Mouse (Mus musculus) hindbrain, embryonic 10.5 days (tissue): ENCODE data around the gene Ankmy2. TPM values are rescaled to one million over a fixed set of nuclear protein-coding genes. Genes with fewer than 3 reads are reported as not detected.

ENCODE experiments used
- DNase-seq: peaks from one replicate; pipeline ENCODE4 v3.0.0-alpha.2; 2017; ENCODE audit warnings: low spot score
- H3K27ac ChIP-seq: fragments of 300-500 bp; sonication (generic); 2 replicates; pipeline ENCODE4 v1.5.1; 2016; ENCODE audit warnings: mild to moderate bottlenecking, moderate library complexity
- H3K27me3 ChIP-seq: fragments of 300-500 bp; sonication (generic); 2 replicates; pipeline ENCODE4 v1.6.1; 2016; ENCODE audit warnings: mild to moderate bottlenecking; ENCODE audit not compliant: poor library complexity, insufficient read depth, severe bottlenecking
- H3K36me3 ChIP-seq: fragments of 300-500 bp; sonication (generic); 2 replicates; pipeline ENCODE4 v1.6.1; 2016; ENCODE audit warnings: mild to moderate bottlenecking, moderate library complexity
- H3K4me1 ChIP-seq: fragments of 300-500 bp; sonication (generic); replicated peaks from 2 replicates; pipeline ENCODE4 v1.6.1; 2016; ENCODE audit warnings: mild to moderate bottlenecking
- H3K4me3 ChIP-seq: fragments of 300-500 bp; sonication (generic); 2 replicates; pipeline ENCODE4 v1.5.1; 2016; ENCODE audit warnings: mild to moderate bottlenecking, moderate library complexity
- H3K9me3 ChIP-seq: fragments of 300-500 bp; sonication (generic); 2 replicates; pipeline ENCODE4 v1.6.1; 2016; ENCODE audit warnings: mild to moderate bottlenecking, moderate library complexity
- WGBS: fragments of 180-500 bp; shearing (Covaris S2); methylation state at CpG from one replicate; pipeline ENCODE4 v1.1.7; 2016; 5-methylcytosine and 5-hydroxymethylcytosine counted together
- polyA plus RNA-seq: library from polyadenylated mRNA; unstranded; fragments of >200 nt; fragmentation: Nextera tagmentation; extraction: Ambion mirVana; gene quantifications from 2 replicates; pipeline ENCODE4 v1.2.1, GENCODE M21; 2016

Ankmy2 gene
- polyA plus RNA-seq, result 20.5 and 23.3 TPM in 2 replicates

DNA sequence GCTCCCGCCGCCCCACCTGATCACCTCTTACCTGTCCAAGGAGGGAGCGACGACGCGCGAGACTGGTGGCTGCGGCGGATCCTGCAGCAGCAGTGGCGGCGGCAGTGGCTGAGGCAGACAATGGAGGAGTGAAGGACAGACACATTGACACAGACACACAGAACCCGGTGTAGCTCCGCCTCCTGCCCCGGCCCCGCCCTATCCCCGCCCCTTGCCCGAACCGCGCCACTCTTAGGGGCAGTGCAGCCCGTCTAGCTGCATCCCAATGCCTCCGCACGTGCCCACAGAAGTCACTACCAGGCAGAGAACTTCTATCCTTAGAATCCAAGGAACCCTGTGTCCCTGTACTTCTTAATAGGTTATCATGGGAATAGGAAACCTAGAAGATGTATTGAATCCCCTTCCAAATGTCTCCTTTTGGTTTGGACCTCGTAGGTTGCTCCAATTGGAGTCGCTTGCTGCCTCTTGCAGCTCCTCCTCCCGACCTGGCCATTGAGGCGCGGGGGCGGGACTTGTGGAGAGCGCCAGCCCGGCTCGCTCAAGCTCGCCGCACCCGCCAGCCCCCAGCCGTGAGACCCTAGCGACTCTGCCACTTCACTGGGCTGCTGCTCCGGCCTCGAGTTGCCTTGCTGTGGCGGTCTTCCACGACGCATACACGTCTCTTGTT is at the start of gene Ankmy2:
Gene Ankmy2, plus strand, starts transcription at position 478 of the 667 bp plus-strand sequence.
- Histone ChIP-seq H3K4me3 (peak within 1 kb of the TSS; percentile 76), H3K36me3 (peaks cover 10% of the 10 kb centered on the region; the same call in 1 of the 2 replicates), H3K27ac (peak within 1 kb of the TSS; percentile 96), H3K9me3 (no peaks in the 10 kb centered on the region), H3K27me3 (no peaks in the 10 kb centered on the region), H3K4me1 (peaks cover 33% of the 10 kb centered on the region)
- WGBS, result 0% methylated on average over 40 of the region's 42 CpGs
- peak; percentile 93 for DNase-seq

DNA sequence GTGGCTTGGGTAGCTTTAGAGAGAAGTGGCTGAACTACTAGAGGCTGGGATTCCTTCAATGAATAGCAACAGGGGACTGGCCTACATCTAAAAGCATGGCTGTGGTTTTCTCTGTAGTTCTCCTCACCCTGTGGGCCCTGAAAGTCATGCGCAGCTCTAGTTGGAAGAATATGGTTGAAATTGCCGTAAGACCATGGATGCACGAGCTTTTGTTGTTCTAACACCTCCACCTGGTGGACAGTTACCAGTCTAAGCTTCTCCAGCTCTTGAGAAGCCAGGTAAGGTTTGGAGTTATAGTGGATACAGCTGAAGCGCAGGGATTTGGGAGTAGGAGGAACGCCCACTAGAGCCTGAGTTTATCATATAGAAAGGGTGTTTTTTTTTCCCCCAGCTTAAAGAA is 48.5 kb upstream of the Ankmy2 start:
- DNase-seq, result no peak
- H3K27me3 ChIP-seq, result no peaks in the 10 kb centered on the region
- H3K4me3 ChIP-seq, result no peak overlapping the region
- H3K9me3 ChIP-seq, result peaks cover 6% of the 10 kb centered on the region; the same call in 1 of the 2 replicates
- H3K4me1 ChIP-seq, result no peaks in the 10 kb centered on the region
- peaks cover 82% of the 10 kb centered on the region for H3K36me3 ChIP-seq
- no peak overlapping the region for H3K27ac ChIP-seq
- WGBS, result 98% methylated on average over 5 of the region's 5 CpGs

DNA sequence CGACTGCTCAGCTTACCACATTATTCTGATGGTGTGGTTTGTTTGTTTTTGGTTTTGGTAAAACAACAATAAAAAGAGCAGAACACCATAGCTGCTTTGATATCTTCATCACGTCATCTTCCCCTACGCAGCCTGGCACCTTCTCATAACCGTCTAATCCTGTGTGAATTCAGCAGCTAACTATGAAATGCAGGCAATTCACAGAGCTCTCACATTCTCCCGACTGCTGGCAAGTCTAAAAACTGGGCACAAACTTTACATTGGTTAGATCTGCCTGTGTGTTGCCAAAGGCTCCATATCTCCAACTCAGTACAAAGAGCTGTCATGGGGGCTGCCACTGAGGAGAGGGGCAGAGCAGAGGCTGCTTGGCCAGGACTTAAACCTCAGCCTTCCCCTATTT is 46.5 kb upstream of the Ankmy2 start:
- Histone ChIP-seq H3K36me3 (peaks cover 88% of the 10 kb centered on the region), H3K9me3 (peaks cover 6% of the 10 kb centered on the region; the same call in 1 of the 2 replicates), H3K4me1 (no peaks in the 10 kb centered on the region), H3K27me3 (no peaks in the 10 kb centered on the region), H3K4me3 (no peak overlapping the region), H3K27ac (no peak overlapping the region)
- no peak for DNase-seq
- 94% methylated on average over 5 of the region's 5 CpGs for WGBS

DNA sequence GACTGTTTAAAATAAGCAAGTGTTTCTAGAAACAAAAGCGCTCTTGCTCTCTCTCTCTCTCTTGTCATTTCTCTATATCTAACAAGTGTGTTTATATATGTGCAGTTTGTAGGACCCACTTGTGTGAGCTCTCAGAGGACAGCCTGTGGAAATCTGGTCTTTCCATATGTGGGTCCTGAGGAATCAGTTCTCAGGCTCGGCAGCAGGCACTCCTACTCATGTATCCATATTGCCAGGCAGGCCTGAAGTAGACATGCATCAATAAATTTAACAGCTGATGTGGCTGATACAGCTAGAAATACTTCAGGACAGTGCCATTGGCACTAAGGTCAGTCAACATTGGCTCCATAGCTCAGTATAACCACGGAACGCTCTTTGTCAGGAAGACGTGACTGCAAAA is 45.8 kb upstream of the Ankmy2 start:
- H3K27me3 ChIP-seq, result no peaks in the 10 kb centered on the region
- no peak for DNase-seq
- H3K36me3 ChIP-seq, result peaks cover 93% of the 10 kb centered on the region
- H3K4me3 ChIP-seq, result no peak overlapping the region
- H3K9me3 ChIP-seq, result peaks cover 6% of the 10 kb centered on the region; the same call in 1 of the 2 replicates
- no peak overlapping the region for H3K27ac ChIP-seq
- H3K4me1 ChIP-seq, result no peaks in the 10 kb centered on the region
- 94% methylated on average over 5 of the region's 5 CpGs for WGBS

DNA sequence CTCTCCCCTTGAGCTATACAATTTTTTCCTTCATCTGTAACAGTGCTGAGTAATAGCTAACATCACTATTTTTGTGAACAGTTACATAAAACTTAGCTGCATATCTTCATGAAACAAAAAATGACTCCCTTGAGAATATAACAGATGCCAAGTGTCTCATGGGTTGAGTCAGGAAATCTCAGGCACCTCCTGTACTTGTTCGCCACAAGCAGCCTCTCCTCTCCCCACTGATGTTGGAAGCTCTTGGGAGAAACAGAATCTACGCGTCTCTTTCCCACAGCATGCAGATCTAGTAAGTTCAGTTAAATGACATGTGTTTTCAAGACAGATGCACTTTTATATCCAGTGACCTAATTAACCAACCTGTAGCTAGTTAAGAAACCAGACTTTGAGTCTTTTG is 44.8 kb upstream of the Ankmy2 start:
- Histone ChIP-seq H3K9me3 (peaks cover 4% of the 10 kb centered on the region; the same call in 1 of the 2 replicates), H3K4me1 (no peaks in the 10 kb centered on the region), H3K27me3 (no peaks in the 10 kb centered on the region), H3K4me3 (no peak overlapping the region), H3K36me3 (peaks cover 98% of the 10 kb centered on the region), H3K27ac (no peak overlapping the region)
- DNase-seq, result no peak
- WGBS, result 96% methylated on average over 3 of the region's 3 CpGs

DNA sequence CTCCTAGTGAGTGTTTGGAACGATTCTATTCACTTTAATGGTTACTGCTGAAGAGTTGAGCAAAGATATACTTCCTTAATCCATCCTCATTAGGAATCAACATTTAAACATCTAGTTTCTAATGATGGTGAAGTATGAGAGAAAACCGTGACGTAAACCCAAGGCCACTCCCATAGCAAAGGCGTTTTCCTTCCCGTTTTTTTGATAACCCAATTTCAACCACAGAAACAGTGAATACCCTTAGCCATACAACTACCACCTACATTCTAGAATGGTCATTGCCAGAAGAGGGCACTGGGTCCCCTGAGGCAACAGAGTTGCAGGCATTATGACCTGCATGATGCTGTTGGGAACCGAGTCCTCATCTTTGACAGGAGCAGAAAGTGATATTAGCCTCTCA is 39.8 kb upstream of the Ankmy2 start:
- 95% methylated on average over 6 of the region's 6 CpGs for WGBS
- Histone ChIP-seq H3K27ac (no peak overlapping the region), H3K4me3 (no peak overlapping the region), H3K36me3 (peaks cover 98% of the 10 kb centered on the region), H3K27me3 (no peaks in the 10 kb centered on the region), H3K9me3 (no peaks in the 10 kb centered on the region), H3K4me1 (no peaks in the 10 kb centered on the region)
- no peak for DNase-seq

DNA sequence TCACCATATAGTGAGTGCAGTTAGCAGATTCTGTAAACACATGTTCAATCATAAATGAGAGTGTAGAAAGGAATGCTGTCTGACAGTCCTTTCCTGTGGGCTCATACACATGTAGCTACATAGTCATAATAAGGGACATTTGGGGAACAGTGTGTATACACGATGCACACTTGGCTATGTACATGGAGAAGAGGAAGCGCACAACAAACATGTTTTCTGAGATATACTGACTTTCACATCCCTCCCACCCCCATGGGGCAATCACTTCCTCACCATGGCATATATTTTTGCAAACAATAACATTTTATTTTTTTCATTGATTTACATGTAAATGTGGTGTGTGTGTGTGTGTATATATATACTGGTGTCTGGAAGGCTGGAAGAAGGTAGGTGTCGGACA is 37.7 kb upstream of the Ankmy2 start:
- H3K9me3 ChIP-seq, result no peaks in the 10 kb centered on the region
- H3K36me3 ChIP-seq, result peaks cover 98% of the 10 kb centered on the region
- DNase-seq, result no peak
- H3K27me3 ChIP-seq, result no peaks in the 10 kb centered on the region
- 90% methylated on average over 3 of the region's 3 CpGs for WGBS
- no peak overlapping the region for H3K27ac ChIP-seq
- no peak overlapping the region for H3K4me3 ChIP-seq
- no peaks in the 10 kb centered on the region for H3K4me1 ChIP-seq

DNA sequence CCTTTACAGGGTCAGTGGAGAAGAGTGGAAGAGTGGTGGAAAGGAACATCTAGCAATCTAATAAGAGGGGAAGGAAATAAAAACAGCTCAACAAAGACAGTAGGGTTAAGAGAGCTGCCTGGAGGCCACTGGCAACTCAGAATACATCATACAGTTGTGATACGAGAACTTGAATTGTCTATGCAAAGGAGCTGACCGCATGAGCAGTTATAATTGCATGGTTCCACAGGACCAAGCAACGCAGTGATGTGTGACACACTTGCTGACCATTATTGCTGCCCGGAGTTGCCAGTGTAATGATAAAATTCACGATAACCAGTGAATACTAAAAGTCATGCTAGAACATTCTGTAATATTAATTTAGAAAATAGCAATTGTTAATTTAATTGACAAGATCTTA is 30.9 kb upstream of the Ankmy2 start:
- peaks cover 80% of the 10 kb centered on the region for H3K36me3 ChIP-seq
- 96% methylated on average over 5 of the region's 5 CpGs for whole genome bisulfite sequencing
- no peaks in the 10 kb centered on the region for H3K9me3 ChIP-seq

DNA sequence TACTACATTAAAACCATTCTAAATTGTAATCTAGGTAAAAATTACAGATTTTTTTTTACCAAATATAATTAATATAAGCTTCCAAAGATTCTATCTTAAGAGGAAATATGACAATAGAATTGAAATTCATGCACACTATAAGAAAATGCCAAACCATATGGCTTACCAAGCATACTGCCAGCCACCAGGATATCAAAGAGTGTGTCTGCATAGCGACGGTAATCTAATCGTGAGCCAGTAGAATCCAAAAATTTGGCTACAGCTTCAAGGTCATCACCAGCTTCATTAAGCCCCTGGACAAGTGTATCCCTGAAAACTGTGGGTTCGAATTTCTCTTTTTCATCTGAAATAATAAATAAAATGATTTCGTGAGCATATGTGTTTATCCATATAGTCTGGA is 27.1 kb upstream of the Ankmy2 start:
- peaks cover 78% of the 10 kb centered on the region for H3K36me3 ChIP-seq
- DNase-seq, result no peak
- H3K4me1 ChIP-seq, result no peaks in the 10 kb centered on the region
- H3K27me3 ChIP-seq, result no peaks in the 10 kb centered on the region
- WGBS, result 93% methylated on average over 5 of the region's 5 CpGs
- H3K4me3 ChIP-seq, result no peak overlapping the region
- no peak overlapping the region for H3K27ac ChIP-seq
- no peaks in the 10 kb centered on the region for H3K9me3 ChIP-seq

More for the DNA sequence above, 30.9 kb upstream of the Ankmy2 start:
- Histone ChIP-seq H3K4me3 (no peak overlapping the region), H3K27me3 (no peaks in the 10 kb centered on the region), H3K27ac (no peak overlapping the region), H3K4me1 (no peaks in the 10 kb centered on the region)
- DNase-seq, result no peak

DNA sequence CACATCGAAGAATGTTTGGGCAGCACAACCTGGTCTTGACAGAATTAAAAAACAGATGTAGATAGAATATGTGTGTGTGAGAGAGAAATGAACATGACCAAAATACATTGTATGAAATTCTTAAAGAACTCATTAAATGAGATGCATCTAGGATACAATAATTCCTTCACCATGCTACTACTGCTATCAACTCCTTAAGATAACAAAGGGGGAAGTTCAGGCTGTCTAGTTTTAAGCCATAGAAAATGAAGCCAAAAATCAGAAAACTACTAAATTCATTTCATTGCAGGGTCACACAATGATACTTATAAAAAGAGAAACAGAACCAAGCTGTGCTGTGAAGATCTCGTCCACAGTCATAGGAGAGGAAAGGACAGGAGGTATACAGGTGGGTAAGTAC is 24.7 kb upstream of the Ankmy2 start:
- no peaks in the 10 kb centered on the region for H3K4me1 ChIP-seq
- no peaks in the 10 kb centered on the region for H3K27me3 ChIP-seq
- no peak overlapping the region for H3K27ac ChIP-seq
- H3K9me3 ChIP-seq, result no peaks in the 10 kb centered on the region
- DNase-seq, result no peak
- WGBS, result 96% methylated on average over 2 of the region's 2 CpGs
- H3K4me3 ChIP-seq, result no peak overlapping the region
- peaks cover 86% of the 10 kb centered on the region for H3K36me3 ChIP-seq

DNA sequence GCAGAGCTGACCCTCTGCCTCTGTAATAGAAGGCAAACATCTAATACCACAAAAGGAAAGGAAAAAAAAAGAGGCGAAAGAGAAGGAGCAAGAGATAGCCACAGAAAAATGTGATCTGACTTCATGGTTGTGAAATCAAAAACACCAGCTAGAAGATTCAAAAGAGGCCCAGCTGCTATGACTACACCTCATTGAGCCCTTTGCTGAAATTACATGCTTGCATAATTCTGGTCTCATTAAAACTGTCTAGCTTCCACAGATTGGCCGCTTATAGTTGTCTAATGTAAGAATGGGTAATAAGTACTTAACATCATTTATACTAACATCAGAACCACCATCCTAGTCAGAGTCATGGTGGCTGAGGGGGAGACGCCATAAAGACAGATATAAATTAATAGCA is 24.2 kb upstream of the Ankmy2 start:
- Histone ChIP-seq H3K4me1 (no peaks in the 10 kb centered on the region), H3K27ac (no peak overlapping the region), H3K4me3 (no peak overlapping the region), H3K36me3 (peaks cover 89% of the 10 kb centered on the region), H3K27me3 (no peaks in the 10 kb centered on the region), H3K9me3 (no peaks in the 10 kb centered on the region)
- DNase-seq, result no peak
- 86% methylated on average over 3 of the region's 3 CpGs for WGBS

DNA sequence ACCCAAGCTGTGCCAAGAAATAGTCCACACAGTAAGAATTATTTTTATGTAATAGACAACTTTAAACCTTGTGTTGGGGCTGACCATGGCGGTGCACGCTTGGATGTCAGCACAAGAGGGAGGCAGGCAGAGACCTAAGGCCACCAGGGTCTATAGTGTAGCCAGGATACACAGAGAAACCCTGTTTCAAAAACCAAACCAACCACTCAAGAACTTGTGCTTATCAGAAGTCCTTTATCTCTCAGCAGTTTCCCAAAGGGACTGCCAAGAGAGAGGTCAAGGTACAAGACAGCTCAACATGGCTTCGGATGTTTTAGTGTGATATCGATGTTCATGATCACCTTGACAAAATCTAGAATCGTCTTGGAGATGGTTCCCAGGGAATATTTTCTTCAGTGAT is 23.4 kb upstream of the Ankmy2 start:
- Histone ChIP-seq H3K27ac (no peak overlapping the region), H3K27me3 (no peaks in the 10 kb centered on the region), H3K9me3 (no peaks in the 10 kb centered on the region), H3K4me1 (no peaks in the 10 kb centered on the region), H3K36me3 (peaks cover 86% of the 10 kb centered on the region), H3K4me3 (no peak overlapping the region)
- DNase-seq, result no peak
- 94% methylated on average over 5 of the region's 5 CpGs for WGBS

DNA sequence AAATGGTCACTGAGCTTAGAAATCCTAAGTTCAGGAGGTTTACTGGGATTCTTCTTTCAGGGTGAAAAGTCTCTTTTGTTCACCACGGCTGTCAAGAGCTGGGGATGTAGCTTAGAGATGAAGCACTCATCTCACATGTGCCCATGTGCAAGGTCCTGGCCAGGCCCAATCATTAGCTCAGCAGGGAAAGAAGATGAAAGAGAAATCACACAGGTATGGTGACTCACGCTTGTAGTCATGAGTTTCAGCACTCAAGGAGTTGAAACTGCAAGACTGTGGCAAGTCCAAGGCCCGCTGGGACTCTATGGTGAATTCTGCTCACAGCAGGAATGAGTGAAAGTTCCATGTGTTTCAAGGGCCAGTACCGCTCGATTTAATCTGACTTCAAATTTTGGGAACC is 22.8 kb upstream of the Ankmy2 start:
- H3K9me3 ChIP-seq, result no peaks in the 10 kb centered on the region
- 94% methylated on average over 5 of the region's 5 CpGs for WGBS
- H3K4me3 ChIP-seq, result no peak overlapping the region
- no peak for DNase-seq
- no peak overlapping the region for H3K27ac ChIP-seq
- H3K27me3 ChIP-seq, result no peaks in the 10 kb centered on the region
- peaks cover 85% of the 10 kb centered on the region for H3K36me3 ChIP-seq
- H3K4me1 ChIP-seq, result no peaks in the 10 kb centered on the region

DNA sequence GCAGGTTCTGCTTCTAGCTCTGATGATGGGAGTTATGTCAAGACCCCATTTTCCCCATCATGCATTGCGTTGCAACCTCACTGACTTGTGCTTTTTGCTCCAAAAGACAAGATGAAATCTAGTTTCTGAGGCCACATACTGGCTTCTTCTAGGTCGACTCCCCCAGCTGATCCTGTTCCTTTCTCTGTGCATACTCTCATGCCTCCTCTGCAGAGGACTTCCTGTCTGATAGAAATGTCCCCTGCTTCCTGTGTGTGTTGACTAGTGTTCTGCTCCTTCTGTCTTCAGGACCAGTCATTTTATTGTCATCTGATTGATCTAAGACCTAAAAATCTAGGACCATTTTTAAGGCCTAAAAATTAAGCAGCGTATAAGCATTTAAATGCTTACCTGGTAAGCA is 21.5 kb upstream of the Ankmy2 start:
- no peaks in the 10 kb centered on the region for H3K9me3 ChIP-seq
- no peaks in the 10 kb centered on the region for H3K27me3 ChIP-seq
- no peak for DNase-seq
- H3K27ac ChIP-seq, result no peak overlapping the region
- WGBS, result 91% methylated on average over 3 of the region's 3 CpGs
- no peak overlapping the region for H3K4me3 ChIP-seq
- no peaks in the 10 kb centered on the region for H3K4me1 ChIP-seq
- peaks cover 80% of the 10 kb centered on the region for H3K36me3 ChIP-seq
